Mouse (Mus musculus): ENCODE results near the gene Pum1.

DNA sequence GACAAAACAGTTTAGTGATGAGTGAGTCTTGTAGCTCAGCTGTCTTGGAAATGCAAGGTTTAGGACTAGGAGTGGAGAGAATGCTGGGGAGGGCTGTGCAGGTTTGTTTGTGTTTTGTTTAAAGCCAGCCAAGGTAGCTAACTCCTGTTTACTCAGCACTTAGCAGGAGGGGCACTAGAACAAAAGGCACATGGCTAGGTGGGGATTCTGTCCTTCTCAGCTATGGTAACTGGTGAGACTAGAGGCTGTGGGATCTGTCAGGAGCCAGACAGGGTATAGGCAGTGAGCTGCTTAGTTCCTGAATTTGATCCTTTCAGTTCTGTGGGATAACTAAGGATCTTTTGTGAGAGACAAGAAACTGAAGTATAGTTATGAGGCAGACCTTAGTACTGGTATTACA lies 9.0 kb downstream of the Pum1 start:
- no peak for TF ChIP-seq CTCF (IDR thresholded peaks at IDR 0.05; ENCODE audit: extremely low read depth, insufficient read length, insufficient replicate concordance, low read depth, low read length)
- no peak for TF ChIP-seq POLR2A (IDR thresholded peaks at IDR 0.05; ENCODE audit: low read depth, low read length)

Data from small intestine, adult 2 months (tissue).